Mouse (Mus musculus): ENCODE results near the gene Prkar1b. TPM values are rescaled to one million over a fixed set of nuclear protein-coding genes. Genes with fewer than 3 reads are reported as not detected.

The Prkar1b gene
- polyA plus RNA-seq, 1 experiment: 0.01 TPM

DNA sequence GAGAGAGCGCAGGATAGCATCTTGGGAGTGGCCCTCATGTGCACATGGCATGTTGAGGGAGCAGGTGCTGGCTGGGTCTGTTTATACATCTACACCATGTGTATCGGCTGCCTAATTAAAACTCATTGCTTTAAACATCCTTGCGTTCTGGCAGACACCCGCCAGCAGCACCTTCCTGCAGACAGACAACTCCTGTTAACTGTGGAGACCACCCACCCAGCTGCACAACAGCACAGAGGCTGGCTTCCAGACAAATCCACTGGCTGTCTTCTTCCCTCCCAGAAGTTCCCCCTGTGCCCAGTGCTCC is 71.7 kb downstream of the Prkar1b start:
- Histone ChIP-seq H3K9me3 (ENCODE audit: control insufficient read depth, low read length) (no peaks in the 10 kb centered on the region), H3K4me1 (ENCODE audit: control insufficient read depth) (no peaks in the 10 kb centered on the region), H3K36me3 (ENCODE audit: control insufficient read depth) (no peaks in the 10 kb centered on the region), H3K27me3 (ENCODE audit: control insufficient read depth) (no peaks in the 10 kb centered on the region), H3K4me3 (replicated peaks) (no peak overlapping the region)
- TF ChIP-seq GATA1 (IDR thresholded peaks at IDR 0.05; ENCODE audit: low read length) (no peak), TAL1 (IDR thresholded peaks at IDR 0.05; ENCODE audit: low read length) (no peak)

DNA sequence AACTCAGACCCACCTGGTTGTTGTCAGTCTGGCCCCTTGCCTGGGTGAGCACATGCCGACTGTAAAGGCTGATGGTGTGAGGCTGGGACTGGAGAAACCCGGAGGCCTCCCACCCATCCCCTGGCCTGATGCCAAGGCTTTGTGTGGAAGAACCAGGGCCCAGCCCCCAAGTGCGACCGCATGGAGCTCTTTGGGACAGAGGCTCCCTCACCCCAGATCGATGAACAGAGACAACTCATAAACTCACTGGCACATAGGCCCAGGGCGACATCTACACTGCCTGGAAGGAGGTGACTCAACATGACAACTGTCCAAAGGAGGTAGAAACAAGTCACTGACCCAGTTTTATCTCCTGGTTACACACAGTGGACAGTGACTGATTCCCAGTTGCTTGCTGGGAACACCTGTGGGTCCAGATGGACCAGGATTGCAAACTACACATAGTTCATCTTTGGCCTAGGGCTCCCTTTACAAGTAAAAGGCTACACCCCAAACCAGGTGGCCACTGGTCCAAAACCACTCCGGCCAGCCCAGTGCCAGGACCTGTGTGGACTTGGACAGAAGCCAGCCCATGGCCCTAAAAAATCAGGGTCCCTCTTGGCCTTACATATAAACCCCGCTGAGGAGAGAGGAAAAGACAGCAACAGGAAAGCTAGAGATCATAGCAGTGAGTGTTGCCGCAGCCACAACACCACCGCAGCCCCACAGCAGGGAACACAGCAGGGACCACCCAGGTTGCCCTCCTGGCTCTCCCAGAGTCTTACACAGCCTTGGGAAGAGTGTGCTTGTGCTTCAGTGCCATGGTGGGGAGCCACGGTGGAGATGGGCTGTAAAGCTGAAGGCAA is 72.3 kb downstream of the Prkar1b start:
- Histone ChIP-seq H3K9me3 (ENCODE audit: control insufficient read depth, low read length) (no peaks in the 10 kb centered on the region), H3K4me1 (ENCODE audit: control insufficient read depth) (no peaks in the 10 kb centered on the region), H3K4me3 (replicated peaks) (no peak overlapping the region), H3K27me3 (ENCODE audit: control insufficient read depth) (no peaks in the 10 kb centered on the region), H3K36me3 (ENCODE audit: control insufficient read depth) (no peaks in the 10 kb centered on the region)
- TF ChIP-seq GATA1 (IDR thresholded peaks at IDR 0.05; ENCODE audit: low read length): no peak
- TF ChIP-seq TAL1 (IDR thresholded peaks at IDR 0.05; ENCODE audit: low read length): no peak

DNA sequence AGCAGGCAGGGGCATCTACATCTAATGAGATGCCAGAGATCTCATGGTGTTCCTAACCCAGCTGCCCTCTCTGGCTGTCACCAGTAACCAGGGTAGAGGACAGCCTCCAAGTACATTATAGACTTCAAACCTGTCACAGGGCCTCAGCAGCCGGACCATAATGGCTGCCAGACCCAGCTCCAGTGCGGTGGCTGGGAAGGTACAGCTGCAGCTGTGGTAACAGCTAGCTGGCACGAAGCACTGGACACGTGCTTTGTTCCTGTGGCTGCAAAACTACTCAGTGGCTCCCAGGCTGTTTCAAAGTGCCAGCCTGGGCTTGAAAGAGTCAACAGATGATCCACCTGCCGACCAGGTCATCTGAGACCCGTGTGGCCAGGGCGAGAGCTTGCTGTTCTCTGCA is 73.4 kb downstream of the Prkar1b start:
- Histone ChIP-seq H3K27me3 (ENCODE audit: control insufficient read depth) (no peaks in the 10 kb centered on the region), H3K36me3 (ENCODE audit: control insufficient read depth) (no peaks in the 10 kb centered on the region), H3K4me3 (replicated peaks) (no peak overlapping the region), H3K4me1 (ENCODE audit: control insufficient read depth) (no peaks in the 10 kb centered on the region), H3K9me3 (ENCODE audit: control insufficient read depth, low read length) (no peaks in the 10 kb centered on the region)
- TF ChIP-seq GATA1 (IDR thresholded peaks at IDR 0.05; ENCODE audit: low read length): no peak
- TF ChIP-seq TAL1 (IDR thresholded peaks at IDR 0.05; ENCODE audit: low read length): no peak

DNA sequence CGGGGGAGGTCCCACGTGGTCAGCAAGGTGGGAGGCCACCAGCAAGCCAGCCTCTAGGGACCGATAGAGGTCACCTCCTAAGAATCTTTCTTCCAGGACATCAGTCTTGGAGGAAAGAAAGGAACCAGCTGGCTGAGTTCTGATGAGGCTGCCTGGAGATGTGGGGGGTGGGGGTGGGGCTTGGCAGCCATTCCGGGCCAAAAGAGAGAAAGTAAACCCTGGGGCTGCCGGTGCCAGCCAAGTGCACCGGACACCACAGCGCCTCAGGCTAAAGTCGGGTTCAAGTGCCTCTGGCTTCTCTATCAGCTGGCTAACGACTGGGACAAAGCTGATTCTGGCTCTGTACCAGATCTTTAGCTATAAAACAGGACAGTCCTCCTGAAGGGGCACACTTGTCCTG is 74.0 kb downstream of the Prkar1b start:
- Histone ChIP-seq H3K36me3 (ENCODE audit: control insufficient read depth) (no peaks in the 10 kb centered on the region), H3K4me3 (replicated peaks) (no peak overlapping the region), H3K27me3 (ENCODE audit: control insufficient read depth) (no peaks in the 10 kb centered on the region), H3K9me3 (ENCODE audit: control insufficient read depth, low read length) (no peaks in the 10 kb centered on the region), H3K4me1 (ENCODE audit: control insufficient read depth) (no peaks in the 10 kb centered on the region)
- TF ChIP-seq GATA1 (IDR thresholded peaks at IDR 0.05; ENCODE audit: low read length) (no peak), TAL1 (IDR thresholded peaks at IDR 0.05; ENCODE audit: low read length) (no peak)

DNA sequence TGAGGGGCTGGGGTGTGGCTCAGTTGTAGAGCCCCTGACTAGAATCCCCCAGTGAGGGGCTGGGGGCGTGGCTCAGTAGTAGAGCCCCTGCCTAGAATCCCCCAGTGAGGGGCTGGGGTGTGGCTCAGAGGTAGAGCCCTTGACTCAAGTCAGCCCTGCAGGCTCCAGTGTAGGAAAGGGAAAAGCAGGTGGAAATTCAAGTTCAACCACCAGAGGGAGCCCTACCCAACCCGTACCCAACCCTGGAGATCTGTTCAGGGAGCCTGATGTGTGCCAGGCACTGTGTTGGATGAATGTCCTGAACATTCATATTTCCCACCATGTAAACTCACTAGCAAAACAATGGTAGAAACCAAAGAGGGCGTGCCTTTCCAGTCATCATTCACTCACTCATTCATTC is 74.7 kb downstream of the Prkar1b start:
- TF ChIP-seq GATA1 (IDR thresholded peaks at IDR 0.05; ENCODE audit: low read length) (no peak), TAL1 (IDR thresholded peaks at IDR 0.05; ENCODE audit: low read length) (no peak)
- no peaks in the 10 kb centered on the region for H3K9me3 ChIP-seq (ENCODE audit: control insufficient read depth, low read length)
- H3K4me1 ChIP-seq (ENCODE audit: control insufficient read depth): no peaks in the 10 kb centered on the region

DNA sequence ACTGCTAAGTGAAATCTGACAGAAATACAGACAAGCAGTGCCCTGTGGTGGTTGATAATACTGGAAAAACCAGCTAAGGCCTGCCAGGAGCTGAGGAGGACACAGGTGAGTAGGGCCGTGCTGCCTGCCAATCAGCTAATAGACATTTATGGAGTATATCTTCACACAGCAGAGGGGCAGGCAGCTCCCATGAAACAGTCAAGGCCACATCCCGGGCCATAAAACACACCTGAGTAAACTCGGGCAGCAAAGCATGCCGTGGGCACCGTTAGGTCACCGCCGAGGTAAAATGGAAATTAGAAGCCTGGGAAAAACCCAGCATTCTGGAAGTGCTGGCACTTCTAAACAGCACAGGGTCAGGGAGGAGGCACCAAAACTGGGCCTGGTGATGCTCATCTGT is 75.8 kb downstream of the Prkar1b start:
- Histone ChIP-seq H3K36me3 (ENCODE audit: control insufficient read depth) (no peaks in the 10 kb centered on the region), H3K4me3 (replicated peaks) (no peak overlapping the region), H3K27me3 (ENCODE audit: control insufficient read depth) (no peaks in the 10 kb centered on the region), H3K9me3 (ENCODE audit: control insufficient read depth, low read length) (no peaks in the 10 kb centered on the region), H3K4me1 (ENCODE audit: control insufficient read depth) (no peaks in the 10 kb centered on the region)
- TF ChIP-seq TAL1 (IDR thresholded peaks at IDR 0.05; ENCODE audit: low read length) (no peak), GATA1 (IDR thresholded peaks at IDR 0.05; ENCODE audit: low read length) (no peak)

More for the DNA sequence above, 74.7 kb downstream of the Prkar1b start:
- no peaks in the 10 kb centered on the region for H3K27me3 ChIP-seq (ENCODE audit: control insufficient read depth)
- no peaks in the 10 kb centered on the region for H3K36me3 ChIP-seq (ENCODE audit: control insufficient read depth)
- H3K4me3 ChIP-seq (replicated peaks): no peak overlapping the region

DNA sequence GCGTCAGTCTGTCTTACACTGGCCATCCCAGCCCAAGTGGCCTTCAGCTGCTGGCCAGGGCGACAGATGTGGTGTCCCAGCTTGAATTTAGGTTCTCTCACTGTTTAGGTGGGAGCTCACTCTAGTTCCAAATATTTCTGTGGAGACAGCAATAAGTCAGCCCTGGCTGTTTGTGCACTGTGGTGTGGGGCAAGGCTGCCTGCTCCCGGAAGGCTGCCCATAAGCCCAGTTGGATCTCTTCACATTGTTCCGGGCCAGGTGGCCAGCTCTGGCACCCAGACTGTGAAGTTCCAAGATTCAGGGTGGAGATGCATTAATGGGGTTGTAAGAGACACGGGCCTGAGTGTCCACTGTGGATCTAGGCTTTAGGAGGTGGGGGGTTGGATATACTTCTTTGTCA is 76.9 kb downstream of the Prkar1b start:
- H3K4me1 ChIP-seq (ENCODE audit: control insufficient read depth): no peaks in the 10 kb centered on the region
- TF ChIP-seq GATA1 (IDR thresholded peaks at IDR 0.05; ENCODE audit: low read length): no peak
- TF ChIP-seq TAL1 (IDR thresholded peaks at IDR 0.05; ENCODE audit: low read length): no peak
- H3K27me3 ChIP-seq (ENCODE audit: control insufficient read depth): no peaks in the 10 kb centered on the region
- no peaks in the 10 kb centered on the region for H3K9me3 ChIP-seq (ENCODE audit: control insufficient read depth, low read length)
- H3K36me3 ChIP-seq (ENCODE audit: control insufficient read depth): no peaks in the 10 kb centered on the region
- H3K4me3 ChIP-seq (replicated peaks): no peak overlapping the region

DNA sequence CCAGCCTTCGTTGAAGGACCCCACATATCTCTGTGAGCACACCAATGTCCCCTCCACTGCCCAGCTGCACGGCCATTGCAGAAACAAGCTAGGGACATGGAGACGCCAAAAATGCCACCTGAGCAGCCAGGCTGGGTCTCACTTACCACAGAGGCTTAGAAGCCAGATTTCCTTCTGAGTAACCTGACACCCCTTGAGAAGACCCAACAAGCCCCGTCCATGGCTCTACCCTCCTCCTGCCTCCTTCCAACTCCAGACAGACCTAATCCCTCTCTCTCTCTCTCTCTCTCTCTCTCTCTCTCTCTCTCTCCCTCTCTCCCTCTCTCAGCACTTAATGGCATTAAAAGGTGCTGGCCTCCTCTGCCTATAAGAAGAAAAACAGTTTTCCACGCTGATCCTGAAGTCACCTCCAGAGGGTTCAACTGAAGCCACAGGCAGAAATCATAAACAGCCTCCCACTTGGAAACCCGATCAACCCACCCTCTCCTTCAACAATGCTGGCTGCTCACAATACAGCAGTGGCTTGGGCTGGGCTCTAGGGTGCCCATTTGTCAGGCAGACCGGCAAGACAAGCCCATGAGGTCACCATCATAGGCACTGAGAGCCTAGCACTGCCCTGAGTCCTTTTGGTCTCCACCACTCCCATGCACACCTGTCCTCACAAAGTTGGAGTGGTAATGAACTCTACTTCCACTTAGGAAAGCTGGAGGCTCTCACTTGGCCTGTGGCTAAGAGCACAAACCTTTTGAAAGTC is 82.8 kb downstream of the Prkar1b start:
- Histone ChIP-seq H3K9me3 (ENCODE audit: control insufficient read depth, low read length) (no peaks in the 10 kb centered on the region), H3K36me3 (ENCODE audit: control insufficient read depth) (no peaks in the 10 kb centered on the region), H3K4me3 (replicated peaks) (no peak overlapping the region), H3K27me3 (ENCODE audit: control insufficient read depth) (no peaks in the 10 kb centered on the region), H3K4me1 (ENCODE audit: control insufficient read depth) (no peaks in the 10 kb centered on the region)
- TF ChIP-seq TAL1 (IDR thresholded peaks at IDR 0.05; ENCODE audit: low read length) (no peak), GATA1 (IDR thresholded peaks at IDR 0.05; ENCODE audit: low read length) (no peak)

DNA sequence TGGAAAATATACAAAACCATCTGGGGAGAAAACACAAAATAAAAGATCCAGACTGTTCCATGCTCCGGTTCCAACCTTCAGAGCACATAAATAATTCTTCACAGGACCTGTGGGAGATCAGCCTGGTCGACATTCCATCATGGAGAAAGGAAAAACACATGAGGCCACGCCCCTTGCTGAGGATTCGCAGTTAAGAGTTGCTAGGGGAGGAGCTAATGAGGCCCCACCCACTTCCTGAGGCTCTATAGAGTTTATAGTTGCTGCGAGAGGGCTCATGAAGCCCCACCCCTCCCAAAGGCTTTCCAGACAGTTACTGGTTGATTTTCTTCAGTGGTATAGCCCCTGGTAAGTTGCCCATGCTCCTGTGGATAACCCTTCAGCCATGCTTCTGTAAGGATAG is 85.2 kb downstream of the Prkar1b start:
- Histone ChIP-seq H3K4me1 (ENCODE audit: control insufficient read depth) (no peaks in the 10 kb centered on the region), H3K36me3 (ENCODE audit: control insufficient read depth) (no peaks in the 10 kb centered on the region), H3K9me3 (ENCODE audit: control insufficient read depth, low read length) (no peaks in the 10 kb centered on the region), H3K27me3 (ENCODE audit: control insufficient read depth) (no peaks in the 10 kb centered on the region), H3K4me3 (replicated peaks) (no peak overlapping the region)
- TF ChIP-seq TAL1 (IDR thresholded peaks at IDR 0.05; ENCODE audit: low read length) (no peak), GATA1 (IDR thresholded peaks at IDR 0.05; ENCODE audit: low read length) (no peak)
